Mouse (Mus musculus): ENCODE data around the gene Spata5. TPM values are rescaled to one million over a fixed set of nuclear protein-coding genes. Genes with fewer than 3 reads are reported as not detected.
"Not testable (repeated sequence)": the region's sequence is repeated elsewhere in the genome, so short reads cannot be mapped to it uniquely, and the experiment has no call there.

Spata5 gene
- polyA plus RNA-seq, 1 experiment from 2014 or later = 19.7 TPM

GRCm38 (mm10) chr3:37577706-37578105, 158.0 kb downstream of the Spata5 start:
- ATAC-seq (replicated peaks; ENCODE audit: insufficient number of reproducible peaks, insufficient read depth, low FRiP score, low read depth) = no peak

GRCm38 (mm10) chr3:37584576-37584975, 164.9 kb downstream of the Spata5 start:
- H3K27me3 ChIP-seq = no peaks in the 10 kb centered on the region
- H3K4me3 ChIP-seq = no peak overlapping the region
- H3K9ac ChIP-seq = no peak overlapping the region
- no peak for ATAC-seq (replicated peaks; ENCODE audit: insufficient number of reproducible peaks, insufficient read depth, low FRiP score, low read depth)
- 78% methylated on average over 5 of the region's 5 CpGs for WGBS
- peaks cover 14% of the 10 kb centered on the region; the same call in 1 of the 2 replicates for H3K4me1 ChIP-seq (replicated peaks)
- H3K27ac ChIP-seq = no peak overlapping the region
- no peak overlapping the region for H3K4me2 ChIP-seq
- H3K9me3 ChIP-seq (replicated peaks) = no peaks in the 10 kb centered on the region
- peaks cover 3% of the 10 kb centered on the region; the same call in 1 of the 2 replicates for H3K36me3 ChIP-seq

More at GRCm38 (mm10) chr3:37577706-37578105, 158.0 kb downstream of the Spata5 start:
- H3K9ac ChIP-seq = no peak overlapping the region
- H3K9me3 ChIP-seq (replicated peaks) = no peaks in the 10 kb centered on the region
- H3K27ac ChIP-seq = no peak overlapping the region
- no peak overlapping the region for H3K4me2 ChIP-seq
- WGBS = 82% methylated on average over 3 of the region's 3 CpGs
- H3K4me3 ChIP-seq = no peak overlapping the region
- H3K27me3 ChIP-seq = no peaks in the 10 kb centered on the region
- peaks cover 3% of the 10 kb centered on the region; the same call in 1 of the 2 replicates for H3K36me3 ChIP-seq
- no peaks in the 10 kb centered on the region for H3K4me1 ChIP-seq (replicated peaks)

- Histone ChIP-seq H3K4me1 (replicated peaks) (peaks cover 14% of the 10 kb centered on the region; the same call in 1 of the 2 replicates), H3K9me3 (replicated peaks) (no peaks in the 10 kb centered on the region), H3K9ac (no peak overlapping the region; the same call in 1 of the 2 replicates), H3K4me2 (peak overlapping the region; percentile 54), H3K4me3 (peak overlapping the region; percentile 27), H3K27me3 (no peaks in the 10 kb centered on the region), H3K27ac (peak overlapping the region; percentile 84), H3K36me3 (no peaks in the 10 kb centered on the region)
- WGBS = 23% methylated on average over 15 of the region's 15 CpGs
- peak; percentile 35; the same call in 1 of the 2 replicates for ATAC-seq (replicated peaks; ENCODE audit: insufficient number of reproducible peaks, insufficient read depth, low FRiP score, low read depth)
These were observed 166.5 kb downstream of the Spata5 start for GRCm38 (mm10) chr3:37585967-37586730.

- ATAC-seq (replicated peaks; ENCODE audit: insufficient number of reproducible peaks, insufficient read depth, low FRiP score, low read depth) = no peak
- H3K36me3 ChIP-seq = no peaks in the 10 kb centered on the region
- H3K4me3 ChIP-seq = peak overlapping the region; percentile 27
- no peaks in the 10 kb centered on the region for H3K27me3 ChIP-seq
- peak overlapping the region; percentile 84 for H3K27ac ChIP-seq
- peaks cover 14% of the 10 kb centered on the region; the same call in 1 of the 2 replicates for H3K4me1 ChIP-seq (replicated peaks)
- WGBS = 39% methylated on average over 16 of the region's 16 CpGs
- H3K9ac ChIP-seq = no peak overlapping the region; the same call in 1 of the 2 replicates
- peak overlapping the region; percentile 54 for H3K4me2 ChIP-seq
- H3K9me3 ChIP-seq (replicated peaks) = no peaks in the 10 kb centered on the region
These were observed 167.3 kb downstream of the Spata5 start for GRCm38 (mm10) chr3:37586731-37587578.

GRCm38 (mm10) chr3:37595721-37596120, 176.0 kb downstream of the Spata5 start:
- H3K36me3 ChIP-seq = no peaks in the 10 kb centered on the region
- H3K9me3 ChIP-seq (replicated peaks) = no peaks in the 10 kb centered on the region
- ATAC-seq (replicated peaks; ENCODE audit: insufficient number of reproducible peaks, insufficient read depth, low FRiP score, low read depth) = no peak
- H3K4me3 ChIP-seq = no peak overlapping the region
- peaks cover 5% of the 10 kb centered on the region; the same call in 1 of the 2 replicates for H3K4me1 ChIP-seq (replicated peaks)
- H3K27ac ChIP-seq = no peak overlapping the region
- H3K27me3 ChIP-seq = no peaks in the 10 kb centered on the region
- 65% methylated on average over 10 of the region's 10 CpGs for WGBS
- no peak overlapping the region for H3K9ac ChIP-seq
- H3K4me2 ChIP-seq = no peak overlapping the region

GRCm38 (mm10) chr3:37596519-37596918, 176.8 kb downstream of the Spata5 start:
- no peaks in the 10 kb centered on the region for H3K9me3 ChIP-seq (replicated peaks)
- no peak overlapping the region for H3K9ac ChIP-seq
- H3K27me3 ChIP-seq = no peaks in the 10 kb centered on the region
- no peak overlapping the region for H3K4me3 ChIP-seq
- no peak overlapping the region for H3K4me2 ChIP-seq
- H3K4me1 ChIP-seq (replicated peaks) = peaks cover 5% of the 10 kb centered on the region; the same call in 1 of the 2 replicates
- no peak for ATAC-seq (replicated peaks; ENCODE audit: insufficient number of reproducible peaks, insufficient read depth, low FRiP score, low read depth)
- H3K27ac ChIP-seq = no peak overlapping the region
- 58% methylated on average over 6 of the region's 6 CpGs for WGBS
- H3K36me3 ChIP-seq = no peaks in the 10 kb centered on the region

- no peaks in the 10 kb centered on the region for H3K36me3 ChIP-seq
- ATAC-seq (replicated peaks; ENCODE audit: insufficient number of reproducible peaks, insufficient read depth, low FRiP score, low read depth) = no peak
- 54% methylated on average over 5 of the region's 5 CpGs for WGBS
- no peak overlapping the region for H3K4me3 ChIP-seq
- H3K27me3 ChIP-seq = no peaks in the 10 kb centered on the region
- no peak overlapping the region for H3K27ac ChIP-seq
- no peak overlapping the region for H3K9ac ChIP-seq
- H3K4me2 ChIP-seq = no peak overlapping the region
- H3K4me1 ChIP-seq (replicated peaks) = peaks cover 5% of the 10 kb centered on the region; the same call in 1 of the 2 replicates
- no peaks in the 10 kb centered on the region for H3K9me3 ChIP-seq (replicated peaks)
These were observed 177.5 kb downstream of the Spata5 start for GRCm38 (mm10) chr3:37597200-37597599.

GRCm38 (mm10) chr3:37599641-37600040, 179.9 kb downstream of the Spata5 start:
- not testable (repeated sequence) for H3K4me3 ChIP-seq; H3K36me3 ChIP-seq; H3K9ac ChIP-seq; H3K4me1 ChIP-seq (replicated peaks); H3K27ac ChIP-seq; H3K9me3 ChIP-seq (replicated peaks); H3K27me3 ChIP-seq; H3K4me2 ChIP-seq; ATAC-seq (replicated peaks; ENCODE audit: insufficient number of reproducible peaks, insufficient read depth, low FRiP score, low read depth)
- 91% methylated on average over 14 of the region's 14 CpGs for WGBS

- 93% methylated on average over 9 of the region's 9 CpGs for WGBS
- Histone ChIP-seq H3K4me1 (replicated peaks) (peaks cover 9% of the 10 kb centered on the region), H3K9me3 (replicated peaks) (no peaks in the 10 kb centered on the region), H3K9ac (no peak overlapping the region), H3K27me3 (no peaks in the 10 kb centered on the region), H3K27ac (no peak overlapping the region), H3K4me2 (no peak overlapping the region), H3K4me3 (no peak overlapping the region), H3K36me3 (no peaks in the 10 kb centered on the region)
- ATAC-seq (replicated peaks; ENCODE audit: insufficient number of reproducible peaks, insufficient read depth, low FRiP score, low read depth) = no peak
These were observed 182.7 kb downstream of the Spata5 start for GRCm38 (mm10) chr3:37602356-37602755.

GRCm38 (mm10) chr3:37602890-37603289, 183.2 kb downstream of the Spata5 start:
- no peak for ATAC-seq (replicated peaks; ENCODE audit: insufficient number of reproducible peaks, insufficient read depth, low FRiP score, low read depth)
- Histone ChIP-seq H3K4me3 (no peak overlapping the region), H3K27me3 (no peaks in the 10 kb centered on the region), H3K36me3 (no peaks in the 10 kb centered on the region), H3K4me1 (replicated peaks) (peaks cover 9% of the 10 kb centered on the region), H3K9ac (no peak overlapping the region), H3K27ac (no peak overlapping the region), H3K4me2 (no peak overlapping the region), H3K9me3 (replicated peaks) (no peaks in the 10 kb centered on the region)
- WGBS = 73% methylated on average over 7 of the region's 7 CpGs

GRCm38 (mm10) chr3:37603541-37603940, 183.8 kb downstream of the Spata5 start:
- ATAC-seq (replicated peaks; ENCODE audit: insufficient number of reproducible peaks, insufficient read depth, low FRiP score, low read depth) = no peak
- H3K27ac ChIP-seq = no peak overlapping the region
- H3K4me2 ChIP-seq = no peak overlapping the region
- no peak overlapping the region for H3K4me3 ChIP-seq
- H3K36me3 ChIP-seq = no peaks in the 10 kb centered on the region
- H3K9me3 ChIP-seq (replicated peaks) = no peaks in the 10 kb centered on the region
- WGBS = 73% methylated on average over 3 of the region's 3 CpGs
- no peak overlapping the region for H3K9ac ChIP-seq
- H3K4me1 ChIP-seq (replicated peaks) = peaks cover 9% of the 10 kb centered on the region
- H3K27me3 ChIP-seq = no peaks in the 10 kb centered on the region
